Mouse (Mus musculus): ENCODE data around the gene Pigl. TPM values are rescaled to one million over a fixed set of nuclear protein-coding genes. Genes with fewer than 3 reads are reported as not detected.
"Not testable (repeated sequence)": the region's sequence is repeated elsewhere in the genome, so short reads cannot be mapped to it uniquely, and the experiment has no call there.

Pigl gene
- polyA plus RNA-seq, 1 experiment, result 5.8 TPM

GRCm38 (mm10) chr11:62466546-62466945, 8.3 kb downstream of the Pigl start:
- no peaks in the 10 kb centered on the region for H3K4me1 ChIP-seq (ENCODE audit: control insufficient read depth, insufficient read depth, insufficient read length, low read length)
- TF ChIP-seq POLR2A (IDR thresholded peaks at IDR 0.05; ENCODE audit: low read depth, low read length) (no peak), CTCF (IDR thresholded peaks at IDR 0.05; ENCODE audit: extremely low read depth, insufficient read length, insufficient replicate concordance, low read depth, low read length) (no peak)
- H3K36me3 ChIP-seq (ENCODE audit: control insufficient read depth, insufficient read depth, low read length), result no peaks in the 10 kb centered on the region
- H3K27me3 ChIP-seq (ENCODE audit: control insufficient read depth, insufficient read depth, low read length), result no peaks in the 10 kb centered on the region
- WGBS, result 71% methylated on average over 3 of the region's 3 CpGs
- H3K27ac ChIP-seq (ENCODE audit: insufficient read depth, low read depth, low read length), result no peak overlapping the region
- H3K4me3 ChIP-seq (ENCODE audit: low read depth, low read length), result no peak overlapping the region

- not testable (repeated sequence) for H3K27me3 ChIP-seq (ENCODE audit: control insufficient read depth, insufficient read depth, low read length); H3K4me3 ChIP-seq (ENCODE audit: low read depth, low read length); H3K4me1 ChIP-seq (ENCODE audit: control insufficient read depth, insufficient read depth, insufficient read length, low read length); H3K27ac ChIP-seq (ENCODE audit: insufficient read depth, low read depth, low read length); H3K36me3 ChIP-seq (ENCODE audit: control insufficient read depth, insufficient read depth, low read length)
Observed at GRCm38 (mm10) chr11:62467289-62467688, 9.0 kb downstream of the Pigl start.

GRCm38 (mm10) chr11:62470451-62470850, 12.2 kb downstream of the Pigl start:
- H3K4me3 ChIP-seq (ENCODE audit: low read depth, low read length), result no peak overlapping the region
- no peaks in the 10 kb centered on the region for H3K27me3 ChIP-seq (ENCODE audit: control insufficient read depth, insufficient read depth, low read length)
- WGBS, result 87% methylated on average over 6 of the region's 6 CpGs
- TF ChIP-seq CTCF (IDR thresholded peaks at IDR 0.05; ENCODE audit: extremely low read depth, insufficient read length, insufficient replicate concordance, low read depth, low read length), result no peak
- no peak for TF ChIP-seq POLR2A (IDR thresholded peaks at IDR 0.05; ENCODE audit: low read depth, low read length)
- H3K27ac ChIP-seq (ENCODE audit: insufficient read depth, low read depth, low read length), result no peak overlapping the region
- no peaks in the 10 kb centered on the region for H3K36me3 ChIP-seq (ENCODE audit: control insufficient read depth, insufficient read depth, low read length)
- H3K4me1 ChIP-seq (ENCODE audit: control insufficient read depth, insufficient read depth, insufficient read length, low read length), result peaks cover 3% of the 10 kb centered on the region; the same call in 1 of the 2 replicates

GRCm38 (mm10) chr11:62473516-62473915, 15.3 kb downstream of the Pigl start:
- 70% methylated on average over 5 of the region's 5 CpGs for WGBS
- H3K27ac ChIP-seq (ENCODE audit: insufficient read depth, low read depth, low read length), result no peak overlapping the region
- no peak overlapping the region for H3K4me3 ChIP-seq (ENCODE audit: low read depth, low read length)
- H3K36me3 ChIP-seq (ENCODE audit: control insufficient read depth, insufficient read depth, low read length), result no peaks in the 10 kb centered on the region
- no peak for TF ChIP-seq POLR2A (IDR thresholded peaks at IDR 0.05; ENCODE audit: low read depth, low read length)
- no peak for TF ChIP-seq CTCF (IDR thresholded peaks at IDR 0.05; ENCODE audit: extremely low read depth, insufficient read length, insufficient replicate concordance, low read depth, low read length)
- H3K4me1 ChIP-seq (ENCODE audit: control insufficient read depth, insufficient read depth, insufficient read length, low read length), result peaks cover 11% of the 10 kb centered on the region; the same call in 1 of the 2 replicates
- no peaks in the 10 kb centered on the region for H3K27me3 ChIP-seq (ENCODE audit: control insufficient read depth, insufficient read depth, low read length)

DNA sequence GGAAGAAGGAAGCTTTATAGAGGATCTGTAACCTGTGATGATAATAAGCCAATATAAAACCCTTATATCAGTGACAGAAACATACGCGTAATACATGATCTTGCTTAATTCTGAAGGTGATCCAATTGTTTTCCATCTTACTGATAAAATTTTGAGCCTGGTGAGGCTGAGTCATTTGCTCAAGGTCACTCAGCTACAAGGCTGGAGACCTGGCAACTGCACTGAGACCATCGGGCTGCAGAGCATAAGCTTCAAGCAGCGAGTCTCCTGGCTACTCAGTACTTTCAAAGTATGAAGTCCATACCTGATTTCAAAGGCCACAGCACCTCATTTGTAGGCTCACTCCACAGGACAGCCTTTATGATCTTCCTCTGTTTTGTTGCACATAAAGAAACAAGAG, 17.9 kb downstream of the Pigl start:
- Histone ChIP-seq H3K27me3 (ENCODE audit: control insufficient read depth, insufficient read depth, low read length) (no peaks in the 10 kb centered on the region), H3K4me1 (ENCODE audit: control insufficient read depth, insufficient read depth, insufficient read length, low read length) (peaks cover 15% of the 10 kb centered on the region; the same call in 1 of the 2 replicates), H3K4me3 (ENCODE audit: low read depth, low read length) (no peak overlapping the region), H3K27ac (ENCODE audit: insufficient read depth, low read depth, low read length) (no peak overlapping the region), H3K36me3 (ENCODE audit: control insufficient read depth, insufficient read depth, low read length) (no peaks in the 10 kb centered on the region)
- TF ChIP-seq CTCF (IDR thresholded peaks at IDR 0.05; ENCODE audit: extremely low read depth, insufficient read length, insufficient replicate concordance, low read depth, low read length), result no peak
- no peak for TF ChIP-seq POLR2A (IDR thresholded peaks at IDR 0.05; ENCODE audit: low read depth, low read length)
- WGBS, result 54% methylated on average over 4 of the region's 4 CpGs

GRCm38 (mm10) chr11:62478931-62479330, 20.7 kb downstream of the Pigl start:
- 43% methylated on average over 6 of the region's 6 CpGs for WGBS
- no peak for TF ChIP-seq POLR2A (IDR thresholded peaks at IDR 0.05; ENCODE audit: low read depth, low read length)
- TF ChIP-seq CTCF (IDR thresholded peaks at IDR 0.05; ENCODE audit: extremely low read depth, insufficient read length, insufficient replicate concordance, low read depth, low read length), result no peak
- H3K27ac ChIP-seq (ENCODE audit: insufficient read depth, low read depth, low read length), result peak overlapping the region; percentile 59; the same call in 1 of the 2 replicates

GRCm38 (mm10) chr11:62479581-62479980, 21.3 kb downstream of the Pigl start:
- no peak overlapping the region for H3K4me3 ChIP-seq (ENCODE audit: low read depth, low read length)
- peak overlapping the region; percentile 59 for H3K27ac ChIP-seq (ENCODE audit: insufficient read depth, low read depth, low read length)
- TF ChIP-seq POLR2A (IDR thresholded peaks at IDR 0.05; ENCODE audit: low read depth, low read length) (no peak), CTCF (IDR thresholded peaks at IDR 0.05; ENCODE audit: extremely low read depth, insufficient read length, insufficient replicate concordance, low read depth, low read length) (no peak)
- no peaks in the 10 kb centered on the region for H3K27me3 ChIP-seq (ENCODE audit: control insufficient read depth, insufficient read depth, low read length)
- no peaks in the 10 kb centered on the region for H3K36me3 ChIP-seq (ENCODE audit: control insufficient read depth, insufficient read depth, low read length)
- 34% methylated on average over 5 of the region's 5 CpGs for WGBS
- H3K4me1 ChIP-seq (ENCODE audit: control insufficient read depth, insufficient read depth, insufficient read length, low read length), result peaks cover 13% of the 10 kb centered on the region; the same call in 1 of the 2 replicates

More at GRCm38 (mm10) chr11:62478931-62479330, 20.7 kb downstream of the Pigl start:
- Histone ChIP-seq H3K4me3 (ENCODE audit: low read depth, low read length) (no peak overlapping the region), H3K27me3 (ENCODE audit: control insufficient read depth, insufficient read depth, low read length) (no peaks in the 10 kb centered on the region), H3K4me1 (ENCODE audit: control insufficient read depth, insufficient read depth, insufficient read length, low read length) (peaks cover 13% of the 10 kb centered on the region; the same call in 1 of the 2 replicates), H3K36me3 (ENCODE audit: control insufficient read depth, insufficient read depth, low read length) (no peaks in the 10 kb centered on the region)

- no peak for TF ChIP-seq POLR2A (IDR thresholded peaks at IDR 0.05; ENCODE audit: low read depth, low read length)
- TF ChIP-seq CTCF (IDR thresholded peaks at IDR 0.05; ENCODE audit: extremely low read depth, insufficient read length, insufficient replicate concordance, low read depth, low read length), result no peak
- no peaks in the 10 kb centered on the region for H3K27me3 ChIP-seq (ENCODE audit: control insufficient read depth, insufficient read depth, low read length)
- H3K4me3 ChIP-seq (ENCODE audit: low read depth, low read length), result no peak overlapping the region
- peaks cover 15% of the 10 kb centered on the region for H3K4me1 ChIP-seq (ENCODE audit: control insufficient read depth, insufficient read depth, insufficient read length, low read length)
- no peaks in the 10 kb centered on the region for H3K36me3 ChIP-seq (ENCODE audit: control insufficient read depth, insufficient read depth, low read length)
- WGBS, result 39% methylated on average over 1 of the region's 1 CpGs
- H3K27ac ChIP-seq (ENCODE audit: insufficient read depth, low read depth, low read length), result peak overlapping the region; percentile 11; the same call in 1 of the 2 replicates
Observed at GRCm38 (mm10) chr11:62486949-62487348, 28.7 kb downstream of the Pigl start.
